Comparison of ENCODE assay signal across 22 mouse cellular contexts in genomic region chr1:170709969-170710368, GRCm38 (mm10).
DNase-seq lines count a peak whose midpoint lies in the region; ATAC-seq and TF ChIP-seq lines count a peak whose summit lies in the region.
"Had no signal": no experiment of that assay in that cellular context is flagged by ENCODE, and none has a peak within 500 bp of the region (broad histone marks: within the 10 kb centered on the region; RNA-seq: fewer than 3 reads in every experiment).

No protein-coding gene starts in this region.

- intact Hi-C loops in gastrocnemius, postnatal 14 days (cut with DNase I; ENCODE audit: low total_unique reads): no loop called here
- intact Hi-C loops in left cerebral cortex, postnatal 4 days (cut with DNase I): no loop called here

- H3K27me3 ChIP-seq in spleen, adult 2 months (ENCODE audit: control insufficient read depth, insufficient read depth, low read length): no peaks in the 10 kb centered on the region
- H3K27me3 ChIP-seq in liver, embryonic 13.5 days: no peaks in the 10 kb centered on the region
- H3K27me3 ChIP-seq: forebrain, embryonic 12.5 days; hindbrain, embryonic 13.5 days had no signal

- peak overlapping the region; percentile 30; the same call in 1 of the 2 replicates for H3K27ac ChIP-seq in spleen, adult 2 months (ENCODE audit: insufficient read depth, low read length)
- no peak overlapping the region for H3K27ac ChIP-seq in liver, embryonic 13.5 days
- peak overlapping the region; percentile 86 for H3K27ac ChIP-seq in macrophage
- H3K27ac ChIP-seq: forebrain, embryonic 12.5 days; hindbrain, embryonic 13.5 days; kidney, postnatal 0 days had no signal

- no peak for TF ChIP-seq POLR2A in spleen, adult 2 months (IDR thresholded peaks at IDR 0.05; ENCODE audit: low read depth, low read length)

- no peak overlapping the region for H3K4me2 ChIP-seq in liver, embryonic 13.5 days
- H3K4me2 ChIP-seq: forebrain, embryonic 12.5 days; heart, embryonic 11.5 days; hindbrain, embryonic 13.5 days had no signal

- no peak for TF ChIP-seq CTCF in spleen, adult 2 months (IDR thresholded peaks at IDR 0.05; ENCODE audit: extremely low read depth, insufficient read depth, insufficient read length, insufficient replicate concordance)

- no peak overlapping the region for H3K9ac ChIP-seq in liver, embryonic 13.5 days
- H3K9ac ChIP-seq: forebrain, embryonic 12.5 days; hindbrain, embryonic 13.5 days had no signal

- ATAC-seq in liver, embryonic 13.5 days (ENCODE audit: low read depth): peak; percentile 54
- ATAC-seq: intestine, embryonic 16.5 days had no signal

- no peaks in the 10 kb centered on the region for H3K36me3 ChIP-seq in spleen, adult 2 months (ENCODE audit: control insufficient read depth, insufficient read depth, low read length)
- H3K36me3 ChIP-seq in liver, embryonic 13.5 days: peaks cover 14% of the 10 kb centered on the region
- H3K36me3 ChIP-seq in macrophage (ENCODE audit: inconsistent target): no peaks in the 10 kb centered on the region
- H3K36me3 ChIP-seq: forebrain, embryonic 12.5 days had no signal

- DNase-seq in spleen, adult 2 months (ENCODE audit: low read depth in 1 of 2, low spot score in 2 of 2): no peak
- no peak for DNase-seq in spleen, adult 12 weeks (ENCODE audit: low spot score)
- DNase-seq in liver, embryonic 13.5 days: no peak
- DNase-seq in gastrocnemius, postnatal 14 days: no peak
- no peak for DNase-seq in retina, embryonic 14.5 days (ENCODE audit: low spot score)
- DNase-seq in left cerebral cortex, postnatal 4 days: no peak
- DNase-seq: adrenal gland, adult 2 months; cerebellum, adult 11 months; cerebellum, adult 9-10 months; cerebellum, postnatal 36 days; gastrocnemius, postnatal 10 days; kidney, adult 8-10 months; kidney, postnatal 4 days; midbrain, embryonic 14.5 days; retina, postnatal 1 day had no signal

- H3K4me1 ChIP-seq in spleen, adult 2 months (ENCODE audit: control insufficient read depth, insufficient read depth, insufficient read length): peaks cover 17% of the 10 kb centered on the region; the same call in 1 of the 2 replicates
- peaks cover 10% of the 10 kb centered on the region for H3K4me1 ChIP-seq in liver, embryonic 13.5 days (replicated peaks)
- H3K4me1 ChIP-seq: forebrain, embryonic 12.5 days; hindbrain, embryonic 13.5 days had no signal

- H3K79me2 ChIP-seq in macrophage (ENCODE audit: inconsistent target): peaks cover 12% of the 10 kb centered on the region; the same call in 1 of the 2 replicates

- H3K4me3 ChIP-seq in spleen, adult 2 months (ENCODE audit: extremely low read depth, insufficient read depth, insufficient read length): no peak overlapping the region
- H3K4me3 ChIP-seq in liver, embryonic 13.5 days (replicated peaks): no peak overlapping the region
- no peak overlapping the region for H3K4me3 ChIP-seq in macrophage (ENCODE audit: inconsistent target)
- H3K4me3 ChIP-seq: erythroblast, embryonic 14.5 days; forebrain, embryonic 12.5 days; hindbrain, embryonic 13.5 days had no signal

- WGBS in spleen, adult 2 months: 81% methylated on average over 3 of the region's 3 CpGs
- whole genome bisulfite sequencing in liver, embryonic 13.5 days (ENCODE audit: insufficient replicate concordance): 31% methylated on average over 3 of the region's 3 CpGs
- 64% methylated on average over 3 of the region's 3 CpGs for WGBS in macrophage (ENCODE audit: missing documents)

- no peaks in the 10 kb centered on the region for H3K9me3 ChIP-seq in liver, embryonic 13.5 days (replicated peaks)
- H3K9me3 ChIP-seq: forebrain, embryonic 12.5 days; hindbrain, embryonic 13.5 days had no signal
